Mouse (Mus musculus): Measurements from ENCODE around the gene Hspa4l. TPM values are rescaled to one million over a fixed set of nuclear protein-coding genes. Genes with fewer than 3 reads are reported as not detected.

Gene Hspa4l
- polyA plus RNA-seq (2012; fragmentation: generic; extraction: Trizol), result 15.3 TPM

GRCm38 (mm10) chr3:40744024-40744835 is at the start of gene Hspa4l:
TSS of gene Hspa4l (plus strand) at chr3:40744495.
- peaks cover 35% of the 10 kb centered on the region for H3K79me2 ChIP-seq (ENCODE audit: control insufficient read depth, insufficient read depth)
- TF ChIP-seq REST (IDR thresholded peaks at IDR 0.05; ENCODE audit: insufficient read depth, insufficient read length), result no peak
- no peak for TF ChIP-seq USF1 (IDR thresholded peaks at IDR 0.05; ENCODE audit: low read depth)
- H3K4me2 ChIP-seq (ENCODE audit: low read depth), result peak within 1 kb of the TSS; percentile 93
- H3K36me3 ChIP-seq (ENCODE audit: control insufficient read depth, insufficient read depth), result no peaks in the 10 kb centered on the region
- no peaks in the 10 kb centered on the region for H3K27me3 ChIP-seq (ENCODE audit: control insufficient read depth, insufficient read depth, insufficient read length)
- peak within 1 kb of the TSS; percentile 84 for H3K4me3 ChIP-seq
- peak within 1 kb of the TSS; percentile 58 for H3ac ChIP-seq (ENCODE audit: control insufficient read depth, insufficient read length)

- no peak overlapping the region for H3K4me3 ChIP-seq
- no peaks in the 10 kb centered on the region for H3K27me3 ChIP-seq (ENCODE audit: control insufficient read depth, insufficient read depth, insufficient read length)
- H3K4me2 ChIP-seq (ENCODE audit: low read depth), result peak overlapping the region; percentile 2
- H3K36me3 ChIP-seq (ENCODE audit: control insufficient read depth, insufficient read depth), result peaks cover 4% of the 10 kb centered on the region
- TF ChIP-seq SRF (IDR thresholded peaks at IDR 0.05; ENCODE audit: control insufficient read depth, insufficient read length, low read depth), result no peak
- TF ChIP-seq POLR2AphosphoS2 (IDR thresholded peaks at IDR 0.05; ENCODE audit: insufficient read length, low read depth), result no peak
- 0 out of 2 replicates have a peak, but pooled peaks have one; percentile 32 for TF ChIP-seq CEBPB (IDR thresholded peaks at IDR 0.05; ENCODE audit: insufficient read depth, poor library complexity, severe bottlenecking)
- no peaks in the 10 kb centered on the region for H3K79me2 ChIP-seq (ENCODE audit: control insufficient read depth, insufficient read depth)
- H3ac ChIP-seq (ENCODE audit: control insufficient read depth, insufficient read length), result no peak overlapping the region
Measured at GRCm38 (mm10) chr3:40695162-40695561, 49.1 kb upstream of the Hspa4l start.

GRCm38 (mm10) chr3:40698834-40699233 is 45.5 kb upstream of the Hspa4l start:
- Histone ChIP-seq H3K4me3 (no peak overlapping the region), H3ac (ENCODE audit: control insufficient read depth, insufficient read length) (no peak overlapping the region), H3K36me3 (ENCODE audit: control insufficient read depth, insufficient read depth) (peaks cover 6% of the 10 kb centered on the region), H3K4me2 (ENCODE audit: low read depth) (no peak overlapping the region), H3K79me2 (ENCODE audit: control insufficient read depth, insufficient read depth) (no peaks in the 10 kb centered on the region), H3K27me3 (ENCODE audit: control insufficient read depth, insufficient read depth, insufficient read length) (no peaks in the 10 kb centered on the region)
- TF ChIP-seq MYOD1 (IDR thresholded peaks at IDR 0.05; ENCODE audit: control insufficient read depth in 1 of 3, insufficient read length in 2 of 3, low read depth in 2 of 3) (no peak), MYOG (IDR thresholded peaks at IDR 0.05; ENCODE audit: control insufficient read depth in 1 of 3, insufficient read depth in 1 of 3, insufficient read length in 2 of 3, low read depth in 2 of 3) (no peak), E2F4 (IDR thresholded peaks at IDR 0.05; ENCODE audit: insufficient read depth) (no peak), REST (IDR thresholded peaks at IDR 0.05; ENCODE audit: insufficient read depth, insufficient read length) (no peak), CEBPB (IDR thresholded peaks at IDR 0.05; ENCODE audit: insufficient read depth, poor library complexity, severe bottlenecking) (no peak), MAX (IDR thresholded peaks at IDR 0.05; ENCODE audit: low read depth) (no peak), POLR2A (IDR thresholded peaks at IDR 0.05; ENCODE audit: insufficient read length, low read depth) (no peak), POLR2AphosphoS2 (IDR thresholded peaks at IDR 0.05; ENCODE audit: insufficient read length, low read depth) (no peak), TCF12 (IDR thresholded peaks at IDR 0.05; ENCODE audit: insufficient read depth, poor library complexity, severe bottlenecking) (no peak), USF1 (IDR thresholded peaks at IDR 0.05; ENCODE audit: low read depth) (no peak), TCF3 (IDR thresholded peaks at IDR 0.05; ENCODE audit: insufficient read length, low read depth) (no peak), SRF (IDR thresholded peaks at IDR 0.05; ENCODE audit: control insufficient read depth, insufficient read length, low read depth) (no peak)

GRCm38 (mm10) chr3:40704816-40705430 is 39.4 kb upstream of the Hspa4l start:
- no peak overlapping the region for H3ac ChIP-seq (ENCODE audit: control insufficient read depth, insufficient read length)
- H3K4me2 ChIP-seq (ENCODE audit: low read depth), result no peak overlapping the region
- no peak overlapping the region for H3K4me3 ChIP-seq
- H3K36me3 ChIP-seq (ENCODE audit: control insufficient read depth, insufficient read depth), result peaks cover 3% of the 10 kb centered on the region
- no peaks in the 10 kb centered on the region for H3K27me3 ChIP-seq (ENCODE audit: control insufficient read depth, insufficient read depth, insufficient read length)
- no peaks in the 10 kb centered on the region for H3K79me2 ChIP-seq (ENCODE audit: control insufficient read depth, insufficient read depth)
- TF ChIP-seq E2F4 (IDR thresholded peaks at IDR 0.05; ENCODE audit: insufficient read depth) (no peak), SRF (IDR thresholded peaks at IDR 0.05; ENCODE audit: control insufficient read depth, insufficient read length, low read depth) (no peak), TCF3 (IDR thresholded peaks at IDR 0.05; ENCODE audit: insufficient read length, low read depth) (no peak), REST (IDR thresholded peaks at IDR 0.05; ENCODE audit: insufficient read depth, insufficient read length) (no peak), POLR2AphosphoS2 (IDR thresholded peaks at IDR 0.05; ENCODE audit: insufficient read length, low read depth) (no peak), TCF12 (IDR thresholded peaks at IDR 0.05; ENCODE audit: insufficient read depth, poor library complexity, severe bottlenecking) (no peak), POLR2A (IDR thresholded peaks at IDR 0.05; ENCODE audit: insufficient read length, low read depth) (no peak), CEBPB (IDR thresholded peaks at IDR 0.05; ENCODE audit: insufficient read depth, poor library complexity, severe bottlenecking) (no peak), MYOG (IDR thresholded peaks at IDR 0.05; ENCODE audit: control insufficient read depth in 1 of 3, insufficient read depth in 1 of 3, insufficient read length in 2 of 3, low read depth in 2 of 3) (no peak), USF1 (IDR thresholded peaks at IDR 0.05; ENCODE audit: low read depth) (no peak), MYOD1 (IDR thresholded peaks at IDR 0.05; ENCODE audit: control insufficient read depth in 1 of 3, insufficient read length in 2 of 3, low read depth in 2 of 3) (no peak), MAX (IDR thresholded peaks at IDR 0.05; ENCODE audit: low read depth) (no peak)

GRCm38 (mm10) chr3:40708655-40709054 is 35.6 kb upstream of the Hspa4l start, which contains the start of gene Slc25a31:
TSS of gene Slc25a31 (plus strand) at chr3:40708855.
- Histone ChIP-seq H3K79me2 (ENCODE audit: control insufficient read depth, insufficient read depth) (no peaks in the 10 kb centered on the region), H3K36me3 (ENCODE audit: control insufficient read depth, insufficient read depth) (no peaks in the 10 kb centered on the region), H3K27me3 (ENCODE audit: control insufficient read depth, insufficient read depth, insufficient read length) (no peaks in the 10 kb centered on the region), H3K4me2 (ENCODE audit: low read depth) (no peak within 1 kb of the TSS), H3ac (ENCODE audit: control insufficient read depth, insufficient read length) (no peak within 1 kb of the TSS), H3K4me3 (no peak within 1 kb of the TSS)
- no peak for TF ChIP-seq E2F4 (IDR thresholded peaks at IDR 0.05; ENCODE audit: insufficient read depth)
- no peak for TF ChIP-seq TCF3 (IDR thresholded peaks at IDR 0.05; ENCODE audit: insufficient read length, low read depth)
- TF ChIP-seq POLR2A (IDR thresholded peaks at IDR 0.05; ENCODE audit: insufficient read length, low read depth), result no peak
- TF ChIP-seq POLR2AphosphoS2 (IDR thresholded peaks at IDR 0.05; ENCODE audit: insufficient read length, low read depth), result no peak
- no peak for TF ChIP-seq TCF12 (IDR thresholded peaks at IDR 0.05; ENCODE audit: insufficient read depth, poor library complexity, severe bottlenecking)
- TF ChIP-seq MAX (IDR thresholded peaks at IDR 0.05; ENCODE audit: low read depth), result no peak
- TF ChIP-seq REST (IDR thresholded peaks at IDR 0.05; ENCODE audit: insufficient read depth, insufficient read length), result no peak
- no peak for TF ChIP-seq CEBPB (IDR thresholded peaks at IDR 0.05; ENCODE audit: insufficient read depth, poor library complexity, severe bottlenecking)
- TF ChIP-seq MYOG (IDR thresholded peaks at IDR 0.05; ENCODE audit: control insufficient read depth in 1 of 3, insufficient read depth in 1 of 3, insufficient read length in 2 of 3, low read depth in 2 of 3), result no peak
- TF ChIP-seq MYOD1 (IDR thresholded peaks at IDR 0.05; ENCODE audit: control insufficient read depth in 1 of 3, insufficient read length in 2 of 3, low read depth in 2 of 3), result no peak
- TF ChIP-seq USF1 (IDR thresholded peaks at IDR 0.05; ENCODE audit: low read depth), result no peak
- no peak for TF ChIP-seq SRF (IDR thresholded peaks at IDR 0.05; ENCODE audit: control insufficient read depth, insufficient read length, low read depth)

Data from myocyte (in vitro differentiated cells).